Mouse (Mus musculus): ENCODE measurements around the gene Zfp184.

GRCm38 (mm10) chr13:21935833-21936232, 9.1 kb upstream of the Zfp184 start:
- TF ChIP-seq EP300 (IDR thresholded peaks at IDR 0.05; ENCODE audit: low read depth) (no peak), CTCF (IDR thresholded peaks at IDR 0.05; ENCODE audit: low read depth) (no peak)

All from liver, embryonic 14.5 days (tissue).